Mouse (Mus musculus): ENCODE data around the gene Ly6g. TPM values are rescaled to one million over a fixed set of nuclear protein-coding genes. Genes with fewer than 3 reads are reported as not detected.
"Not testable (repeated sequence)": the region's sequence is repeated elsewhere in the genome, so short reads cannot be mapped to it uniquely, and the experiment has no call there.

Gene Ly6g
- not detected for total RNA-seq (2021)

GRCm38 (mm10) chr15:75154940-75155339 lies at the start of gene Ly6g:
Ly6g (plus strand) TSS chr15:75155240.
- no peak for DNase-seq (ENCODE audit: extremely low spot score in 1 of 2, low spot score in 1 of 2)

DNA sequence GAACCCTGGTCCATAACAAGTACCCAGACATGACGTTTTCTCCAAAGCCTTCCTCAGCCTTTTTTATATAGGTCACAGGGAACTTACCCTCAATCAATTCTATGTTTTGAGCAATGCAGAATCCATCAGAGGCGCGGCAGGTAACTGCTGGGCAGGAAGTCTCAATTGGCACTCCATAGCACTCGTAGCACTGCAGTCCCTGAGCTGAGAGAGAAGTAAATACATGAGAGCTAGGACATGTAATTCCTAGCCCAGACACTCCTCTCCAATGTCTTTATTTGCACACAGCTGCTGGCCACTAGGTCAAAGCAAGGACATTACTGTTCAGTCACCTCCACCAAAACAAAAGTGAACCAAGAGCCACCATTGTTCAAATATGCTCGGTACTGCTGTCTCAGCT lies 44.6 kb upstream of the Ly6g start:
- not testable (repeated sequence) for DNase-seq (ENCODE audit: extremely low spot score in 1 of 2, low spot score in 1 of 2)

GRCm38 (mm10) chr15:75111861-75112630 lies 43.0 kb upstream of the Ly6g start, which contains the start of gene Ly6c2:
Ly6c2 (minus strand) TSS chr15:75111970.
- DNase-seq (ENCODE audit: extremely low spot score in 1 of 2, low spot score in 1 of 2), result not testable (repeated sequence)

DNA sequence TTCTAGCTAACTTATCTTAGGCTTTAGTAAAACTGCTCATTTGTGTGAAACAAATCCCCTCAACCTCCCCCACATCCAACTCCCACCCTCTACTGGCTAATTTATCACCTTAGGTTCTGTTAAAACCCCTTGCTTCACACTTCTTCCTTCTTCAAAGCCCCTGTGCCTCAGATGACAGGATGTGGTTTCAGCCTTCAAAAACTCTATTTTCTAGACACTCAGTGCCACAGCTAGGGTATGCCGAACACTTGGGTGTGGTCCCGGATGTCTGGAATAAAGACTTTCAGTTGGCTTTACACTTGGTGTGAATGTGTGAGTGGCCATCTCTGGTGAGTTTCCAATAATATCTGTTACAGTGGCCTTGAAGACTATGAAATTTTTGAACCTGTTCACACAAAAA lies 38.5 kb upstream of the Ly6g start:
- DNase-seq (ENCODE audit: extremely low spot score in 1 of 2, low spot score in 1 of 2), result no peak

DNA sequence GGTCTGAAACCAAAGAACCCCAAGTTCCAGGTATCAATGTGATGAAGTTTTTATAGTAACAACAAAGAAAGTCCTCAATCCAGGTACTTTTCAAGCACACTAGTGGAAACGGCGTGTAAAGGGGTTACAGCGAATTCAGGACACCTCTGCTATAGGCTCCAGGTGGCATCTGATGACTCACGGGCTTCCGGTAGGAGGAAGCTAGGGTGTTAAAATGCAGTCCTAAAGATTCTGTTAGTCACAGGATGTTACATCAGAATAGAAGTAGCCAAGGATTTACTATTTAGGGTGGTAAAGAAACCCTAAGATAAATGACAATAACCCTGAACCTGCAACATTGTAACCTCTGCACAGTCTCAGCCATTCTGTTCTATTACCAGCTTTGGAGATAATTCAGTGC lies 37.6 kb upstream of the Ly6g start:
- not testable (repeated sequence) for DNase-seq (ENCODE audit: extremely low spot score in 1 of 2, low spot score in 1 of 2)

- DNase-seq (ENCODE audit: extremely low spot score in 1 of 2, low spot score in 1 of 2), result peak in 1 of 2 experiments; percentile 49
Observed at GRCm38 (mm10) chr15:75118742-75119141, 36.3 kb upstream of the Ly6g start.

GRCm38 (mm10) chr15:75120066-75120465 lies 35.0 kb upstream of the Ly6g start:
- DNase-seq (ENCODE audit: extremely low spot score in 1 of 2, low spot score in 1 of 2), result peak in 1 of 2 experiments; percentile 3

- not testable (repeated sequence) for DNase-seq (ENCODE audit: extremely low spot score in 1 of 2, low spot score in 1 of 2)
Observed at GRCm38 (mm10) chr15:75132346-75132745, 22.7 kb upstream of the Ly6g start.

- DNase-seq (ENCODE audit: extremely low spot score in 1 of 2, low spot score in 1 of 2), result not testable (repeated sequence)
Observed at GRCm38 (mm10) chr15:75135090-75135783, 19.8 kb upstream of the Ly6g start.

GRCm38 (mm10) chr15:75137739-75138138 lies 17.3 kb upstream of the Ly6g start:
- DNase-seq (ENCODE audit: extremely low spot score in 1 of 2, low spot score in 1 of 2), result not testable (repeated sequence)

DNA sequence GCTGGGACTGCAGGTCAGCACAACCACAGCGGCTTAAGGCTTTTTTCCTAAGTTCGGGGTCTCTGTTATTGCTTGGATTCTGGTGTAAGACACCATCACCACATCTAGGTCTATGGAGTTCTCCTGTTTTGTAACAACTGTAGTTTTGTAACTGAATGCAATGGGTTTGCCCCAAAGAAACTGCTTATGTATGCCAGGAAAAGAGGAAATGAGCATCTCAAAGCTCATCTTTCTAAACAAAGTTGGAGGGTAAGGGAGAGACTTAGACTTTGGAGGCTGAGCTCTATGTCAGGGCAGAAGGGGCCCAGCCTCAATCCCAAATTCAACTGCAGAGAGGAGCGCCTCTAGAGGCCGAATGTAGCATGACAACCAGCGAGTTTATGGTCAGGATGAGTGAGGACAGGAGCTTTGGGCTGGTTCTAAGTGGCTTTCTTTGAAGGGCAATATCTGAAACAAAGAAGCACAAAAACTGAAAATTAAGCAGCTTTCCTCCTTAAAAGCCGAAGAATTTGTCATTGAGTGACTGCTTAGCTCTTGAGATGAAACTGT lies 13.2 kb upstream of the Ly6g start:
- peak in 1 of 2 experiments; percentile 38 for DNase-seq (ENCODE audit: extremely low spot score in 1 of 2, low spot score in 1 of 2)

DNA sequence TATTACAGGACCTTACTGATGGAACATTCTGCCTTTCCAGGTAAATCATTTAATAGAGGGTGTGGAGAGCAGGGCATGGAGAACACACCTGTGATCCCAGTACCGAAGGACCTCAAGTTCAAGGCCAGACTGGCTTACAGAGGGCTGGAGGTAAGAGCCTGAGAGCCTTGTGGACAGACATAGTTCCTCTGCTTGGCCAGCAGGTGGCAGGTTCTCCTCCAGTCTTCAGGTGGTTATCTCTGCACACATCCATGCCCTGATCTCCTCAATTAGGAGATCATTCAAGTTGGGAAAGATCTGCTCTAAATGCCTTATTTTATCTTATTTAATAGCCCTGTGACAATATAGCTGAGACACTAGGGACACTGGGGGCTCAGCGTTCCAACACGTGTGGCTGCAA lies 11.3 kb upstream of the Ly6g start:
- peak in 1 of 2 experiments; percentile 3 for DNase-seq (ENCODE audit: extremely low spot score in 1 of 2, low spot score in 1 of 2)

DNA sequence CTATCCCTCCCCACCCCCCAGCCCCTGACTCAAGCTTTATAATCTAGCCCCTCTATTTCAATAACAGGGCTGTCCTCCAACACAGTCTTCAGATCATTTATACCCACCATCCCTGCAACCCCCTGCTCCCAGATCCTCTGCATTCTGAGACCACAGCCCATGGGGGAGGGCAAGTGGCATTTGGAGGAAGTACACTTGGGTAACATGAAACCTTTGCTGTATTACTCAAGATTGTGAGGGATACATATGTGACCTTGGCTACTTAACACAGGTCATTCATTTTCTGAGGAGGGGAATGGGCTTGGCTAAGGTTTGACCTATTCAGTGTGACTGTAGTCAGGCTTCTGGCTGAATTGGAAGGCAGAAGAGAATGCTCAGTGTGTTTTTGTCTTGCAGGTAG lies 2.0 kb upstream of the Ly6g start:
- no peak for DNase-seq (ENCODE audit: extremely low spot score in 1 of 2, low spot score in 1 of 2)

- DNase-seq (ENCODE audit: extremely low spot score in 1 of 2, low spot score in 1 of 2), result no peak
Observed at GRCm38 (mm10) chr15:75157646-75158045, 2.6 kb downstream of the Ly6g start.

DNA sequence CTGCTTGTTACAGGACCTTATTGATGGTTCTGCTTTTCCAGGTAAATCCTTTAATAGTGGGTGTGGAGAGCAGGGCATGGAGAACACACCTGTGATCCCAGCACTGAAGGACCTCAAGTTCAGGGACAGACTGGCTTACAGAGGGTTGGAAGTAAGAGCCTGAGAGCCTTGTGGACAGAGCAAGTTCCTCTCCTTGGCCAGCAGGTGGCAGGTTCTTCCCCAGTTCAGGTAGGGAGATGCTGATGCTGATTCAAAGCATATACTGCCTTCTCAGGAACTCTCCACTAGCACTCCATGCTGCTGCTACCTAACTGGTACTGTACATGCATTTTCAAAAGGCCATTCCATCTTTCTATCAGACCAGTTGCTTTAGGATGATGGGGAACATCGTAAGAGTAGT lies 20.5 kb downstream of the Ly6g start:
- DNase-seq (ENCODE audit: extremely low spot score in 1 of 2, low spot score in 1 of 2), result peak in 1 of 2 experiments; percentile 46

- no peak for DNase-seq (ENCODE audit: extremely low spot score in 1 of 2, low spot score in 1 of 2)
Observed at GRCm38 (mm10) chr15:75186291-75186690, 31.3 kb downstream of the Ly6g start.

GRCm38 (mm10) chr15:75189116-75189515 lies 34.1 kb downstream of the Ly6g start:
- DNase-seq (ENCODE audit: extremely low spot score in 1 of 2, low spot score in 1 of 2), result no peak

DNA sequence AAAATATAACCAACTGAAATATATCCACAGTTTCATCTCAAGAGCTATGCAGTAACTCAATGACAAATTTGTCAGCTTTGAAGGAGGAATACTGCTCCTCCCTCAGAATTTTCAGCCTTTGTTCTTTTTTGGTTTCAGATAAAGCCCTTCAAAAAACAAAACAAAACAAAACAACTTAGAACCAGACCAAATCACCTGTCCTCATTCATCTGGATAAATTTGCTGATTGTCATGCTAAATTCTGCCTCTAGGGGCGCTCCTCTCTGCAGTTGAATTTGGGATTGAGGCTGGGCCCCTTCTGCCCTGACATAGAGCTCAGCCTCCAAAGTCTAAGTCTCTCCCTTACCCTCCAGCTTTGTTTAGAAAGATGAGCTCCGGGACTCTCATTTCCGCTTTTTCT lies 35.5 kb downstream of the Ly6g start:
- peak in 1 of 2 experiments; percentile 10 for DNase-seq (ENCODE audit: extremely low spot score in 1 of 2, low spot score in 1 of 2)
